Mouse (Mus musculus) ovary, postnatal 36 days (tissue): ENCODE measurements around the gene Tff2.
A peak's percentile ranks its signal among the peaks of the same experiment; 100 is the strongest.

Source experiments
- DNase-seq: peaks from one replicate; pipeline ENCODE4 v3.0.0; 2022; ENCODE audit warnings: low spot score, mixed read lengths

Tff2 gene

GRCm38 (mm10) chr17:31136291-31136690, 7.8 kb downstream of the Tff2 start:
- no peak for DNase-seq

GRCm38 (mm10) chr17:31134913-31135312, 9.2 kb downstream of the Tff2 start:
- DNase-seq, result no peak

GRCm38 (mm10) chr17:31133776-31134175, 10.3 kb downstream of the Tff2 start:
- no peak for DNase-seq

GRCm38 (mm10) chr17:31131269-31131821, 12.7 kb downstream of the Tff2 start:
- no peak for DNase-seq

- DNase-seq, result no peak
These were observed 14.6 kb downstream of the Tff2 start, which contains the start of gene Tff3 for GRCm38 (mm10) chr17:31129452-31129851. Gene Tff3, minus strand, starts transcription at chr17:31129646.

- no peak for DNase-seq
These were observed 15.3 kb downstream of the Tff2 start for GRCm38 (mm10) chr17:31128708-31129318.

- DNase-seq, result no peak
These were observed 18.4 kb downstream of the Tff2 start for GRCm38 (mm10) chr17:31125548-31126266.

- peak; percentile 20 for DNase-seq
These were observed 22.1 kb downstream of the Tff2 start for GRCm38 (mm10) chr17:31121975-31122374.

- peak; percentile 67 for DNase-seq
These were observed 24.7 kb downstream of the Tff2 start for GRCm38 (mm10) chr17:31119429-31119828.

GRCm38 (mm10) chr17:31117946-31118345, 26.1 kb downstream of the Tff2 start:
- DNase-seq, result no peak

GRCm38 (mm10) chr17:31116063-31116462, 28.0 kb downstream of the Tff2 start:
- no peak for DNase-seq

GRCm38 (mm10) chr17:31113191-31113856, 30.8 kb downstream of the Tff2 start:
- no peak for DNase-seq

- DNase-seq, result no peak
These were observed 35.7 kb downstream of the Tff2 start for GRCm38 (mm10) chr17:31108388-31108787.

GRCm38 (mm10) chr17:31103823-31104222, 40.3 kb downstream of the Tff2 start:
- no peak for DNase-seq

- no peak for DNase-seq
These were observed 41.0 kb downstream of the Tff2 start for GRCm38 (mm10) chr17:31103007-31103570.

GRCm38 (mm10) chr17:31098788-31099187, 45.3 kb downstream of the Tff2 start:
- no peak for DNase-seq

- no peak for DNase-seq
These were observed 47.2 kb downstream of the Tff2 start for GRCm38 (mm10) chr17:31096893-31097292.

- DNase-seq, result no peak
These were observed 48.5 kb downstream of the Tff2 start for GRCm38 (mm10) chr17:31095570-31095969.

- DNase-seq, result no peak
These were observed 49.3 kb downstream of the Tff2 start for GRCm38 (mm10) chr17:31094781-31095180.
